Mouse (Mus musculus) lung, embryonic 16.5 days (tissue): ENCODE results near the gene Odf3. TPM values are rescaled to one million over a fixed set of nuclear protein-coding genes. Genes with fewer than 3 reads are reported as not detected.
A peak's percentile ranks its signal among the peaks of the same experiment; 100 is the strongest.
"Not testable (repeated sequence)": the region's sequence is repeated elsewhere in the genome, so short reads cannot be mapped to it uniquely, and the experiment has no call there.

Experiments used
- ATAC-seq: fragments of 200-750 bp; cut with Nextera tagmentation; 2 replicates; pipeline ENCODE4 v1.8.0; 2017; ENCODE audit warnings: low read depth, mild to moderate bottlenecking, moderate library complexity
- H3K27ac ChIP-seq: fragments of 300-500 bp; sonication (generic); 2 replicates; pipeline ENCODE4 v1.5.1; 2014; ENCODE audit warnings: mild to moderate bottlenecking, control low read depth, low read length
- H3K27me3 ChIP-seq: fragments of 300-500 bp; sonication (generic); 2 replicates; pipeline ENCODE4 v1.6.1; 2014; ENCODE audit warnings: low read depth, low read length, mixed read lengths; ENCODE audit not compliant: control insufficient read depth, insufficient read depth
- H3K36me3 ChIP-seq: fragments of 300-500 bp; sonication (generic); 2 replicates; pipeline ENCODE4 v1.6.1; 2014; ENCODE audit warnings: low read length; ENCODE audit not compliant: control insufficient read depth, insufficient read depth
- H3K4me1 ChIP-seq: fragments of 300-500 bp; sonication (generic); replicated peaks from 2 replicates; pipeline ENCODE4 v1.6.1; 2014; ENCODE audit warnings: low read length, mixed read lengths; ENCODE audit not compliant: control insufficient read depth, insufficient read depth
- H3K4me2 ChIP-seq: fragments of 300-500 bp; sonication (generic); 2 replicates; pipeline ENCODE4 v1.6.1; 2014; ENCODE audit warnings: low read depth, low read length, control low read depth
- H3K4me3 ChIP-seq: fragments of 300-500 bp; sonication (generic); 2 replicates; pipeline ENCODE4 v1.5.1; 2014; ENCODE audit warnings: mild to moderate bottlenecking, low read length, control low read depth
- H3K9ac ChIP-seq: fragments of 300-500 bp; sonication (generic); 2 replicates; pipeline ENCODE4 v1.6.1; 2014; ENCODE audit warnings: low read length, control low read depth
- H3K9me3 ChIP-seq: fragments of 300-500 bp; sonication (generic); 2 replicates; pipeline ENCODE4 v1.6.1; 2016; ENCODE audit warnings: low read length; ENCODE audit not compliant: control insufficient read depth
- WGBS: fragments of 180-500 bp; shearing (Covaris S2); extraction: QIAGEN DNeasy Blood & Tissue Kit; methylation state at CpG from one replicate; pipeline ENCODE4 v1.1.7; 2014; 5-methylcytosine and 5-hydroxymethylcytosine counted together
- polyA plus RNA-seq: library from polyadenylated mRNA; unstranded; fragments of >200 nt; fragmentation: Nextera tagmentation; extraction: Ambion mirVana; gene quantifications from 2 replicates; pipeline ENCODE4 v1.2.1, GENCODE M21; 2015

Odf3 gene
- polyA plus RNA-seq, 1 experiment from 2014 or later, result not detected

GRCm38 (mm10) chr7:140864761-140865160 lies 17.2 kb downstream of the Odf3 start:
- Histone ChIP-seq H3K9me3 (no peaks in the 10 kb centered on the region), H3K4me1 (no peaks in the 10 kb centered on the region), H3K4me3 (no peak overlapping the region), H3K36me3 (peaks cover 18% of the 10 kb centered on the region), H3K9ac (no peak overlapping the region), H3K27me3 (no peaks in the 10 kb centered on the region), H3K27ac (no peak overlapping the region), H3K4me2 (no peak overlapping the region)
- 82% methylated on average over 12 of the region's 12 CpGs for WGBS
- no peak for ATAC-seq

- no peak for ATAC-seq
- Histone ChIP-seq H3K9ac (no peak overlapping the region), H3K4me2 (no peak overlapping the region), H3K4me1 (no peaks in the 10 kb centered on the region), H3K9me3 (no peaks in the 10 kb centered on the region), H3K4me3 (no peak overlapping the region), H3K36me3 (no peaks in the 10 kb centered on the region), H3K27ac (no peak overlapping the region), H3K27me3 (no peaks in the 10 kb centered on the region)
- WGBS, result 83% methylated on average over 4 of the region's 4 CpGs
Measured at GRCm38 (mm10) chr7:140874224-140874623, 26.6 kb downstream of the Odf3 start.

GRCm38 (mm10) chr7:140877364-140877763 lies 29.8 kb downstream of the Odf3 start:
- Histone ChIP-seq H3K4me3 (no peak overlapping the region), H3K4me2 (no peak overlapping the region), H3K9ac (no peak overlapping the region), H3K27me3 (no peaks in the 10 kb centered on the region), H3K9me3 (no peaks in the 10 kb centered on the region), H3K4me1 (peaks cover 3% of the 10 kb centered on the region), H3K36me3 (no peaks in the 10 kb centered on the region), H3K27ac (no peak overlapping the region)
- WGBS, result 76% methylated on average over 6 of the region's 6 CpGs
- ATAC-seq, result no peak

DNA sequence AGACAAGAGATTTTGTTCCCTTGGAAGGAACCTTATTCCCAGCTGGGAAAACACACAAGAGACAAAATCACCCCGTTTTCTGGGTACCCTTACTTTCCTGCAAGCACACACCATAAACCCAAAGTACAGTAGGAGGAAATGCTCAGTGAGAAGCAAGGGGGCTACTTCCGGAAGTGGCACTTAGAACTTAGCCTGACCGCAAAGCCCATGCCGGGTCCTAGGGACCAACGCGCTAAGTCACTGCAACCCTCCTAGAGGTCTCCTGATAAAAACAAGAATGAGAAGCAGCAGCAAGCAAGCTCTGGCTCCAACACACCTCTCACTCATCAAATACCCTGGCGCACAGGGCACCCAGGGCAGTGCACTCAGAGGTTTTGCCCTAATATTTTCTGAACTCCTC lies 31.8 kb downstream of the Odf3 start:
- peaks cover 8% of the 10 kb centered on the region for H3K4me1 ChIP-seq
- no peak overlapping the region for H3K9ac ChIP-seq
- no peaks in the 10 kb centered on the region for H3K36me3 ChIP-seq
- no peaks in the 10 kb centered on the region for H3K27me3 ChIP-seq
- H3K27ac ChIP-seq, result no peak overlapping the region
- no peak overlapping the region for H3K4me3 ChIP-seq
- H3K4me2 ChIP-seq, result no peak overlapping the region
- no peaks in the 10 kb centered on the region for H3K9me3 ChIP-seq
- WGBS, result 82% methylated on average over 7 of the region's 7 CpGs
- ATAC-seq, result no peak

DNA sequence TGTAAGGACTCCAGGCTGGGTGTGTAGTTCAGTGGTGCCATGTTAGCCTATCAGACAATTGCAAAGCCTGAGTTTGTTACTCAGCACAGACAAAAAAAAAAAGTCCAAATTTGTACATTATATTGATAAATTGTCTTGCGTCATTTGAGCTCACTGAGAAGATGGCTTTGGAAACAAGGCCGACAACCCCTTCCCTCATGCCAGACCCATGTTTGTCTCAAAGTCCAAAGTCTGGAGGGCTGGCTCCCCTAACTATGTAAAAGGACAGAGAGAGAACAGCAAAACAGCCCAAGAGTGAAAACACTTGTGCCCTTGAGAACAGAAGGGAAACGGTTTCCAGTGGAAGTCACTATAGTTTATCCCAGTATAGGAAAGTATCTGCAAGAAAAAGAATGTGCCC lies 32.8 kb downstream of the Odf3 start:
- H3K36me3 ChIP-seq, result no peaks in the 10 kb centered on the region
- no peak for ATAC-seq
- no peak overlapping the region for H3K9ac ChIP-seq
- WGBS, result 82% methylated on average over 3 of the region's 3 CpGs
- no peak overlapping the region for H3K4me3 ChIP-seq
- no peaks in the 10 kb centered on the region for H3K9me3 ChIP-seq
- peak overlapping the region; percentile 85; the same call in 1 of the 2 replicates for H3K4me2 ChIP-seq
- no peaks in the 10 kb centered on the region for H3K27me3 ChIP-seq
- no peak overlapping the region for H3K27ac ChIP-seq
- H3K4me1 ChIP-seq, result peaks cover 8% of the 10 kb centered on the region

GRCm38 (mm10) chr7:140880865-140881515 lies 33.4 kb downstream of the Odf3 start:
- peak overlapping the region; percentile 85 for H3K4me2 ChIP-seq
- no peaks in the 10 kb centered on the region for H3K9me3 ChIP-seq
- H3K27me3 ChIP-seq, result no peaks in the 10 kb centered on the region
- ATAC-seq, result no peak
- H3K9ac ChIP-seq, result peak overlapping the region; percentile 82
- peaks cover 8% of the 10 kb centered on the region for H3K4me1 ChIP-seq
- no peaks in the 10 kb centered on the region for H3K36me3 ChIP-seq
- 15% methylated on average over 8 of the region's 8 CpGs for WGBS
- no peak overlapping the region for H3K27ac ChIP-seq
- peak overlapping the region; percentile 98 for H3K4me3 ChIP-seq

DNA sequence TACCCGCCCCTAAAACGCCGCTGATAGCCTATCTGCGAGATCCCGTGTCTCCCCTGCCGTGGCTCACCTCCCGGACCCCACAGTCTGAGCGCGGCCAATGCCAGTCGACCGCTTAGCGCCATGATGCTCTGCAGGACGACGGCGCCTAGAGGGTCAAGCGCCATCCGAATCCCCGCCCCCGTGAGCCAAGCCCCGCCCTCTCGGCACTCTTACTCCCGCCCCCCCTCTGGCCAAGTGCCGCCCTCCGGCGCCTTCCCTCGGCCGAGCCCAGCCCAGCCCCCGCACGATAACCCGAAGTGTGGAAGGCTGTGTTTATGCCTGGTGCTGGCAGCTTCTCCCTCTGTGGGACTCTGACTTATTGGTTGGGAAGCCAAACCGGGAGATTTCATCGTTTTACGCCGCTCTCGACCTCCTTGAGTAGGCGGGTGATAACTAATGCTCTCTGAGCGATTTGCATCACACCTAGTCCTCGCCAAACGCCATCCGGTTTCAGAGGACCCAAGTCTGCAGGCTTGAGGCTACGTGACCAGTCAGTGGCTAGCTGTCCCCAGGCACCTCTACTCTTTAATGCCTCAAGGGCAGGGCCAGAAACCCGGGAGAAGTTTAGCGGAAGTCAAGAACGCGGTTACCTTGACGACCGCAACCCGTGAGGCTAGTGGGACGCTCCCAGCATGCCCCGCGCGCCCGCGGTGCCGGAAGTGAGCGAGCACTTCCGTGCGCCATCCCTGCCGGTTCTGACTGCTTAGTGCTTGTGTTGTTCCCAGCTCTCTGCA lies 34.3 kb downstream of the Odf3 start, which contains the start of the genes Psmd13 and Sirt3:
Gene Psmd13 (plus strand): TSS at position 273 of the 773 bp plus-strand sequence.
Gene Sirt3 (minus strand): TSS at position 614 of the 773 bp plus-strand sequence.
- H3K4me2 ChIP-seq, result peak within 1 kb of the TSS; percentile 85
- no peaks in the 10 kb centered on the region for H3K9me3 ChIP-seq
- ATAC-seq, result peak; percentile 98
- H3K9ac ChIP-seq, result peak within 1 kb of the TSS; percentile 82
- peak within 1 kb of the TSS; percentile 98 for H3K4me3 ChIP-seq
- peaks cover 8% of the 10 kb centered on the region for H3K4me1 ChIP-seq
- peaks cover 5% of the 10 kb centered on the region; the same call in 1 of the 2 replicates for H3K36me3 ChIP-seq
- peak within 1 kb of the TSS; percentile 96 for H3K27ac ChIP-seq
- WGBS, result under 1% methylated on average over 57 of the region's 59 CpGs
- H3K27me3 ChIP-seq, result no peaks in the 10 kb centered on the region

DNA sequence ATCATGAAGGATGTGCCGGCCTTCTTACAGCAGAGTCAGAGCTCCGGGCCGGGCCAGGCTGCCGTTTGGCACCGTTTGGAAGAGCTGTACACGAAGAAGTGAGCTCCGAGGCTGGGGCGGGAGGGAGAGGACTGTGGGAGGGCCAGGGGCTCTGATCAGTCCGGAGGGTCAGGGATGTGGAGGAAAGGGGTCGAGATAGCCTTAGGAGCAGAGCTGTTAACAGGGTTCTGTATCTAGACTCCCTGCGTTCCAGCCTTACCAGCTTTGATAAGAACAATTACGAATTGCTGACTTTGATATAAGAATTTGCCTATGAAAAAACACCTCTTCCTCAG lies 34.8 kb downstream of the Odf3 start:
- ATAC-seq, result peak; percentile 27; the same call in 1 of the 2 replicates
- H3K36me3 ChIP-seq, result peaks cover 8% of the 10 kb centered on the region; the same call in 1 of the 2 replicates
- no peak overlapping the region for H3K27ac ChIP-seq
- H3K4me1 ChIP-seq, result peaks cover 8% of the 10 kb centered on the region
- under 1% methylated on average over 12 of the region's 12 CpGs for WGBS
- H3K9me3 ChIP-seq, result no peaks in the 10 kb centered on the region
- H3K4me2 ChIP-seq, result peak overlapping the region; percentile 85
- no peaks in the 10 kb centered on the region for H3K27me3 ChIP-seq
- H3K9ac ChIP-seq, result peak overlapping the region; percentile 82
- H3K4me3 ChIP-seq, result peak overlapping the region; percentile 98

DNA sequence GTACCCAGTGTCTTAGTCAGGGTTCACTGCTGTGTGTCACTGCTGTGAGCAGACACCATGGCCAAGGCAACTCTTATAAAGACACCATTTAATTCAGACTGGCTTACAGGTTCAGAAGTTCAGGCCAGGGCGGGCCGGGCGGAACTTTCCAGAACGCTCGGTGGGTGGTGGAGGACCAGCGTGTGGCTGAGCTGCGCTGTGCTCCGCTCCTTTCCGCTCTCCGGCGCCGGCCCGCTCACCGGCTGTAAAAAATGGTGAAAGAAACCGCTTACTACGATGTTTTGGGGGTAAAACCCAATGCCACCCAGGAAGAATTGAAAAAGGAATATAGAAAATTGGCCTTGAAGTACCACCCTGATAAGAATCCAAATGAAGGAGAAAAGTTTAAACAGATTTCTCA lies 43.0 kb downstream of the Odf3 start:
- 93% methylated on average over 16 of the region's 16 CpGs for WGBS
- H3K27ac ChIP-seq, H3K4me1 ChIP-seq, H3K9me3 ChIP-seq, ATAC-seq, H3K27me3 ChIP-seq, H3K4me3 ChIP-seq, H3K9ac ChIP-seq, H3K4me2 ChIP-seq: not testable (repeated sequence)
- peaks cover 46% of the 10 kb centered on the region for H3K36me3 ChIP-seq
